Mouse (Mus musculus): ENCODE measurements around the gene Pwp1. TPM values are rescaled to one million over a fixed set of nuclear protein-coding genes. Genes with fewer than 3 reads are reported as not detected.

The Pwp1 gene
- 4.6 and 6.0 TPM in 2 replicates for polyA plus RNA-seq (2012; rRNA removed)

DNA sequence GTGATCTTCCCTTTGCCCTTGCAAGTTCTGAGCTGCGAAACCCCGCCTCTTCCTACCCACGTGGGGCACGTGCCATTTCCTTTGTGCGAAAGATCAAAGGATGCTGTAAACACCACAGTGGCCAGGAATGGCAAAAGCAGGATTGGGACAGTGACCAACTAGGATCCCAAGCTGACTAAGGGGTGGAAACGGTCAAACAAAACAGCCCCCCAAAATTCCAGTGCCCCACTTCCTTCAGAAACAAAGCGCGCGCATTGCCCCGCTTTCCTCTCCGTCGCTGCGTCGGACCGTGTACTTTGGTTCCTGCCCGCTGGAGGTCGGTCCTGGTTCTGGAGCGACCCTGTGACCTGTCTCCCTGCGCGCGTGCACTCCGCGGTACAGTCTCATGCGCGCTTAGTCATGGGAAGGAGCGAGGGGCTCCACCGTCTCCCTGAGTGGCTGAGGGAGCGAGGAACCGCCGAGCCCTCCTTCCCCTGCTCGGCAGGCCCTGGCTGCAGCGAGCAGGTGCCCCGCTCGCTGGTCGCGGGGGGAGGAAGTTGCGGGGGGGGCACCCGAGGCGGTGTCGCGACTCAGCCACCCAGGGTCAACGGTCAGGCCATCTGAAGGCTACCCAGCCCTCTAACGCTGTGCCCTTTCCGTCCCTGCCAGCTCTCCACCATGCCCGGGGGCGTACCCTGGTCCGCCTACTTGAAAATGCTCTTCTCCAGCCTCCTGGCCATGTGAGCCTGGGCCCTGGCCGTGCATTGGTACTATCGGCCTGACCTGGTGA, at the start of gene Pwp1:
Gene Pwp1 (plus strand): TSS at position 410 of the 769 bp plus-strand sequence.

GRCm38 (mm10) chr10:85916498-85917309, 87.4 kb downstream of the Pwp1 start, which contains the start of gene Prdm4:
Prdm4 (minus strand) TSS chr10:85917142.

GRCm38 (mm10) chr10:85927676-85928445, 98.6 kb downstream of the Pwp1 start, which contains the start of gene Ascl4:
Ascl4 (plus strand) TSS chr10:85927681.

Other genes with a start within 250 kb of the Pwp1 start
- 20.5 and 23.2 TPM in 2 replicates for gene Prdm4, start 87.6 kb downstream of the Pwp1 start, polyA plus RNA-seq (2012; rRNA removed)
- gene Ascl4, start 98.2 kb downstream of the Pwp1 start, polyA plus RNA-seq (2012; rRNA removed), result 0.08 and 0.15 TPM in 2 replicates
- gene Rtcb, start 128.3 kb downstream of the Pwp1 start, polyA plus RNA-seq (2012; rRNA removed), result 39.1 and 40.5 TPM in 2 replicates
- gene Bpifc, start 182.4 kb downstream of the Pwp1 start, polyA plus RNA-seq (2012; rRNA removed), result not detected in 2 replicates
- 12.9 and 16.2 TPM in 2 replicates for gene Fbxo7, start 192.5 kb downstream of the Pwp1 start, polyA plus RNA-seq (2012; rRNA removed)